Mouse (Mus musculus): Measurements from ENCODE around the gene Krtap7-1. TPM values are rescaled to one million over a fixed set of nuclear protein-coding genes. Genes with fewer than 3 reads are reported as not detected.

Gene Krtap7-1
- total RNA-seq (2023), result not detected

GRCm38 (mm10) chr16:89508223-89508622 is at the start of gene Krtap7-1:
Krtap7-1 (minus strand) TSS chr16:89508323.

GRCm38 (mm10) chr16:89487852-89488251 is 20.3 kb downstream of the Krtap7-1 start, which contains the start of gene Krtap8-1:
Krtap8-1 (minus strand) TSS chr16:89487952.

Other genes starting within 250 kb of the Krtap7-1 start
- not detected for gene Krtap21-1, start 104.5 kb downstream of the Krtap7-1 start, total RNA-seq (2023)
- gene Krtap6-2, start 88.2 kb downstream of the Krtap7-1 start, total RNA-seq (2023), result not detected
- not detected for gene Krtap8-1, start 20.4 kb downstream of the Krtap7-1 start, total RNA-seq (2023)
- not detected for gene Krtap11-1, start 62.9 kb upstream of the Krtap7-1 start, total RNA-seq (2023)

Data from monocyte, adult 59 days (primary cell).